8 mouse cellular contexts compared by ENCODE assay signal in the genomic region with DNA sequence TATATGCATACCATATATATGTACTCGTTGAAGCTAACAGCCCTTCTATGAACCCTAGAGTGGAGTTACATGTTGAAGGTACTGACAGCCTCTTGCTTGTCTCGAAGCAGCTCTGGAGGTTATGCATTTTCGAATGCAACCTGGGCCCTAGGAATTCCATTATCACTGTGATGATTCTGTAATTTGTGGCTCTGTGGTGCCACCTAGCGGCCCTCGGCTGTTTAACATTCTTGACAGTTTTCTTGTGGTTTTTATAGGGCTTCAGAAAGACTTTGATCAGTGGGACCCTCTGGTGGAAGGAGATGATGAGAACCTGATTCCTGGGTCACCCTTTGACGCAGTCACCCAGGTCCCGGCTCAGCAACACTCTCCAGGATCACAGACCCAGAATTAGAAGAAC. TPM values are rescaled to one million over a fixed set of nuclear protein-coding genes. Genes with fewer than 3 reads are reported as not detected.
DNase-seq lines count a peak whose midpoint lies in the region; ATAC-seq and TF ChIP-seq lines count a peak whose summit lies in the region.

No protein-coding gene starts in this region.

- no peak overlapping the region for H3K4me3 ChIP-seq in E14TG2a.4 (replicated peaks; ENCODE audit: low read length)
- no peak overlapping the region for H3K4me3 ChIP-seq in forebrain, embryonic 12.5 days (replicated peaks)
- H3K4me3 ChIP-seq in liver, embryonic 13.5 days (replicated peaks), result no peak overlapping the region
- H3K4me3 ChIP-seq in neural tube, embryonic 15.5 days (replicated peaks), result no peak overlapping the region

- H3K4me1 ChIP-seq in E14TG2a.4 (replicated peaks; ENCODE audit: low read depth, low read length), result no peaks in the 10 kb centered on the region
- H3K4me1 ChIP-seq in forebrain, embryonic 12.5 days, result no peaks in the 10 kb centered on the region
- no peaks in the 10 kb centered on the region for H3K4me1 ChIP-seq in liver, embryonic 13.5 days (replicated peaks)
- H3K4me1 ChIP-seq in neural tube, embryonic 15.5 days, result no peaks in the 10 kb centered on the region

- H3K4me2 ChIP-seq in forebrain, embryonic 12.5 days, result no peak overlapping the region
- H3K4me2 ChIP-seq in liver, embryonic 13.5 days, result no peak overlapping the region
- H3K4me2 ChIP-seq in neural tube, embryonic 15.5 days, result no peak overlapping the region

- WGBS in forebrain, embryonic 12.5 days, result 23% methylated on average over 7 of the region's 7 CpGs
- 15% methylated on average over 7 of the region's 7 CpGs for WGBS in liver, embryonic 13.5 days (ENCODE audit: insufficient replicate concordance)
- 21% methylated on average over 7 of the region's 7 CpGs for WGBS in neural tube, embryonic 15.5 days

- H3K9me3 ChIP-seq in E14TG2a.4 (ENCODE audit: low read length), result no peaks in the 10 kb centered on the region
- H3K9me3 ChIP-seq in forebrain, embryonic 12.5 days, result no peaks in the 10 kb centered on the region
- no peaks in the 10 kb centered on the region for H3K9me3 ChIP-seq in liver, embryonic 13.5 days (replicated peaks)
- H3K9me3 ChIP-seq in neural tube, embryonic 15.5 days (replicated peaks), result no peaks in the 10 kb centered on the region

- no peak overlapping the region for H3K27ac ChIP-seq in forebrain, embryonic 12.5 days
- no peak overlapping the region for H3K27ac ChIP-seq in liver, embryonic 13.5 days
- no peak overlapping the region for H3K27ac ChIP-seq in neural tube, embryonic 15.5 days (replicated peaks)

- no peaks in the 10 kb centered on the region; the same call in 1 of the 2 replicates for H3K27me3 ChIP-seq in E14TG2a.4 (ENCODE audit: insufficient read depth, low read length)
- H3K27me3 ChIP-seq in forebrain, embryonic 12.5 days, result no peaks in the 10 kb centered on the region
- H3K27me3 ChIP-seq in liver, embryonic 13.5 days, result no peaks in the 10 kb centered on the region
- H3K27me3 ChIP-seq in neural tube, embryonic 15.5 days (replicated peaks), result no peaks in the 10 kb centered on the region

- ATAC-seq in forebrain, embryonic 12.5 days (ENCODE audit: low FRiP score), result peak; percentile 77; the same call in 1 of the 2 replicates
- ATAC-seq in liver, embryonic 13.5 days (ENCODE audit: low read depth), result no peak
- ATAC-seq in neural tube, embryonic 15.5 days (ENCODE audit: low FRiP score), result peak; percentile 53; the same call in 1 of the 2 replicates

- no peaks in the 10 kb centered on the region for H3K36me3 ChIP-seq in E14TG2a.4 (ENCODE audit: insufficient read depth, low read length)
- no peaks in the 10 kb centered on the region for H3K36me3 ChIP-seq in forebrain, embryonic 12.5 days (replicated peaks)
- H3K36me3 ChIP-seq in liver, embryonic 13.5 days, result no peaks in the 10 kb centered on the region
- no peaks in the 10 kb centered on the region for H3K36me3 ChIP-seq in neural tube, embryonic 15.5 days

- peak; percentile 89 for DNase-seq in 3T3-L1 (ENCODE audit: low read depth, low spot score)
- peak; percentile 32 for DNase-seq in c-Kit-positive CD71-positive TER-119-negative erythroid progenitor cells, embryonic 14.5 days (ENCODE audit: low read depth)
- peak; percentile 53 for DNase-seq in kidney, adult 9 months
- peak; percentile 11 for DNase-seq in liver, embryonic 13.5 days
- no peak for DNase-seq in gastrocnemius, postnatal 25 days

- TF ChIP-seq CTCF in E14TG2a.4 (conservative IDR thresholded peaks at IDR 0.05; ENCODE audit: low read length), result peak; percentile 66

- no peak overlapping the region for H3K9ac ChIP-seq in forebrain, embryonic 12.5 days
- H3K9ac ChIP-seq in liver, embryonic 13.5 days, result no peak overlapping the region
- no peak overlapping the region for H3K9ac ChIP-seq in neural tube, embryonic 15.5 days (replicated peaks)

RNA-seq across cellular contexts. Expression of a gene that starts 18.5 kb away (rescaled TPM):
- polyA plus RNA-seq in forebrain, embryonic 12.5 days (2016; fragmentation: Nextera tagmentation; extraction: Ambion mirVana), result 0.04 TPM in 1 of 2 replicates, not detected in the other
- 0.24 and 0.37 TPM in 2 replicates for polyA plus RNA-seq in liver, embryonic 13.5 days (2015; fragmentation: Nextera tagmentation; extraction: Ambion mirVana)
- 0.55 and 0.81 TPM in 2 replicates for polyA plus RNA-seq in neural tube, embryonic 15.5 days (2015; fragmentation: Nextera tagmentation; extraction: Ambion mirVana)
- not detected for total RNA-seq in gastrocnemius, postnatal 25 days (2021)

RNA-seq across cellular contexts. Expression of a gene that starts 43.7 kb away (rescaled TPM):
- polyA plus RNA-seq in forebrain, embryonic 12.5 days (2016; fragmentation: Nextera tagmentation; extraction: Ambion mirVana), result 2.1 and 3.4 TPM in 2 replicates
- 7.4 and 7.6 TPM in 2 replicates for polyA plus RNA-seq in liver, embryonic 13.5 days (2015; fragmentation: Nextera tagmentation; extraction: Ambion mirVana)
- 66.6 and 72.6 TPM in 2 replicates for polyA plus RNA-seq in neural tube, embryonic 15.5 days (2015; fragmentation: Nextera tagmentation; extraction: Ambion mirVana)
- 10 to 100 TPM in 1 of 2 experiments, 1 to 10 TPM in 1; 9.9 to 13.5 TPM for total RNA-seq in gastrocnemius, postnatal 25 days (2021)

RNA-seq across cellular contexts. Expression of a gene that starts 55.4 kb away (rescaled TPM):
- polyA plus RNA-seq in forebrain, embryonic 12.5 days (2016; fragmentation: Nextera tagmentation; extraction: Ambion mirVana), result 84.4 and 99.3 TPM in 2 replicates
- polyA plus RNA-seq in liver, embryonic 13.5 days (2015; fragmentation: Nextera tagmentation; extraction: Ambion mirVana), result 1.2 and 1.5 TPM in 2 replicates
- polyA plus RNA-seq in neural tube, embryonic 15.5 days (2015; fragmentation: Nextera tagmentation; extraction: Ambion mirVana), result 87.0 and 107 TPM in 2 replicates
- 1 to 10 TPM; 4.7 to 5.3 TPM for total RNA-seq in gastrocnemius, postnatal 25 days (2021)

RNA-seq across cellular contexts. Expression of a gene that starts 55.6 kb away (rescaled TPM):
- polyA plus RNA-seq in forebrain, embryonic 12.5 days (2016; fragmentation: Nextera tagmentation; extraction: Ambion mirVana), result 32.7 and 41.1 TPM in 2 replicates
- polyA plus RNA-seq in liver, embryonic 13.5 days (2015; fragmentation: Nextera tagmentation; extraction: Ambion mirVana), result 3.4 and 3.9 TPM in 2 replicates
- 8.7 and 11.5 TPM in 2 replicates for polyA plus RNA-seq in neural tube, embryonic 15.5 days (2015; fragmentation: Nextera tagmentation; extraction: Ambion mirVana)
- total RNA-seq in gastrocnemius, postnatal 25 days (2021), result 1 to 10 TPM; 2.3 to 2.9 TPM

Comparison
In these comparisons a context has a peak if more than half of its experiments do, and no peak if none do; other contexts are left out.
1. RNA of a gene that starts 55.4 kb away (polyA plus RNA-seq): 87.0 to 107 TPM in neural tube, embryonic 15.5 days and 84.4 to 99.3 TPM in forebrain, embryonic 12.5 days; 1.2 to 1.5 TPM in liver, embryonic 13.5 days; every median in the first group is over 10 times any median in the second.